Mouse (Mus musculus) yolk sac, embryonic 10.5 days (tissue): Measurements from ENCODE around the gene Ypel3.
A peak's percentile ranks its signal among the peaks of the same experiment; 100 is the strongest.
"Not testable (repeated sequence)": the region's sequence is repeated elsewhere in the genome, so short reads cannot be mapped to it uniquely, and the experiment has no call there.

Experiments used
- DNase-seq: peaks from one replicate; pipeline ENCODE4 v3.0.0-alpha.2; 2017; ENCODE audit warnings: low spot score

Ypel3 gene

GRCm38 (mm10) chr7:126766201-126766600, 10.6 kb upstream of the Ypel3 start, which contains the start of gene Gdpd3:
TSS of gene Gdpd3 (plus strand) at chr7:126766334.
- DNase-seq: no peak

DNA sequence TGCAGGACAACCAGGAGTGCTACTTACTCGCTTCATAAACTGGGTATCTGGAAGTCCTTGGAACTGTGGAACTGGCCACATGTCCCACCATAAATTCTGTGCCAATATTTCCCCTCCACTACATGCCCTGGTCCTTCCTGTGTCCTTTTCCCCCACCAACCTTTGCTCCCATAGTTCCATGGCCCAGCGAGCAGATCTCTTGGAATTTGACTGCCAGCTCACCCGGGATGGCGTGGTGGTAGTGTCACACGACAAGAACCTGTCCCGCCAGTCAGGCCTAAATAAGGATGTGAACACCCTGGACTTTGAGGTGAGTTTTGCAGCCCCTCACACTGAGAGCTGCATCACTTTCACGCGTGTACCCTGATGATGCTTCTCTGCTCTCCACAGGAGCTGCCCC, 9.8 kb upstream of the Ypel3 start:
- no peak for DNase-seq

DNA sequence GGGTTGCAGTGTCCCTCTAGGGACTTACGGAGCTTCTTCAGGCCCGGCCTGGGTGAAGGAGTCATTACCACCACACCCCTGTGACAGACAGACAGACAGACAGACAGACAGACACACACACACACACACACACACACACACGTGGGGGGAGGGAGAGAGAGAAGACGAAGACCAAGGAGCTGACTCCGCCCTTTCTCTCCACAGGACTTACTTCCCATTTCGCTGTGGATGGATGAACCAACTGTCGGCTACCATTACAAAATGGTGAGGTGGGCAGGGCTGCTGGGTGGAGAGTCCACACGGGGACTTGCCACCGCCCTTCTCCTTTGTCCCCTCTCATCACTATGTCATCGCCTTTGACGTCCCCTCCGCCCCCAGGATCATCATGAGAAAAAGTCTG, 6.0 kb upstream of the Ypel3 start:
- DNase-seq: no peak

DNA sequence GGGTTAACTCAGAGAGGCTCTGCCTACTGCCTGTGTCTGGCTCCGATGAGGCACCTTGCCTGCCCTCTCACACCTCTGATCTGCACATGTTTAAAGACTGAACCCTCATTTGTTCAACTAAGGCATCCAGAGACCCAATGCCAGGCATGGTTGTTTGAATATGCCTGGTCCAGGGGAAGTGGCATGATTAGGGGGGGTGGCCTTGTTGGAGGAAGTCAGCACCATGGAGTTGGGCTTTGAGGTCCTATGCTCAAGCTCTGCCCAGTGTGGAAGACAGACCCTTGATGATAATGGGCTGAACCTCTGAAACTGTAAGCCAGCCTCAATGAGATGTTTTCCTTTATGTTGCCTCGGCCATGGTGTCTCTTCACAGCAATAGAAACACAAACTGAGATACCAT, 3.4 kb upstream of the Ypel3 start:
- DNase-seq: no peak

GRCm38 (mm10) chr7:126774463-126774862, 2.3 kb upstream of the Ypel3 start:
- DNase-seq: peak; percentile 56

- DNase-seq: no peak
Observed at GRCm38 (mm10) chr7:126775185-126775977, 1.4 kb upstream of the Ypel3 start.

DNA sequence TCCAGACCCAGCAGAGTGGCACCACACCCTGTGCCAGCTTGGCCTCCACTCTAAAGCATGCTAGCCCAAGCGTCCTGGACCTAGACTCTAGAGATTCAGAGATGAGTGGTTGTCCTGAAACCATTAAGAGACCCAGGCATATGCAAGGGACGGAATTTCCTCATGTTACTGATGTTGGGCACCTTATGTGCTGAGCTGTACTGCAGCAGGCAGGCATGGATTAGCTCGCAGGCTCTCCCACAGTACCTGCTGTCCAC, 849 bp upstream of the Ypel3 start:
- no peak for DNase-seq

DNA sequence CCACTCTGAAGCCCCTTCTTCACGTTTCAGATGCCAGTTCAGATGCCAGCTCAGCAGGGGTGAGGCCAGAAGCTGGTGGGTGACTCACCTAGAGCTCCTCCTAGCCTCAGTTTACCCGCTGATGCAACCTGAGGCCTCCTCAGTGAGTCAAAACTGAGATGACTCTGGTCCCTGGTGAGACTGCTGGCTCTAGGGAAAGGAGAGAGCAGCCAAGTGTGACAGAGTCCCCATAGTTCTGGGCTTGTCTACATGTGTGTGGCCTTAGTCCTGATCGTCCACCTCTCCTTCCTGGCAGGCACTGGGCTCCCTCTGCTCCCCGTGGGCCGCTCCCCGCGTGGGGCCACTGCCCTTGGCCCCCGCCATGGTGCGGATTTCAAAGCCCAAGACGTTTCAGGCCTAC, 721 bp downstream of the Ypel3 start:
- DNase-seq: no peak

DNA sequence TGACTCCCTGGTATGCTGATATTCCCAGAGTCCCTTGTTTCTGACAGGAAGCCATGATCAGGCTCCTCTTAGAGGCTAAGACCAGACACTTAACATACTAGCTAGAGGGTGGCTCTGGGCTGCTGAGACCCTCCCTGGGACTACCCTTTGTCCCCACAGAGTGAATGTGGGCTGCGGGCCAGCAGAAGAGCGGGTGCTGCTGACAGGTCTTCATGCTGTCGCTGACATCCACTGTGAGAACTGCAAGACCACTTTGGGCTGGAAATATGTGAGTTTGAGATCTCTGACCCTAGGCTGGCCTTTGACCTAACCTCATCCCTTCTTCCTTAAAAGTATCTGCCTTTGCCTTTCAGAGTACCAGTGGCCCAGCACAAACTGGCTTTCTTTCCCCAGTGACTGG, 1.4 kb downstream of the Ypel3 start:
- DNase-seq: no peak

- not testable (repeated sequence) for DNase-seq
Observed at GRCm38 (mm10) chr7:126779101-126779500, 2.3 kb downstream of the Ypel3 start.

DNA sequence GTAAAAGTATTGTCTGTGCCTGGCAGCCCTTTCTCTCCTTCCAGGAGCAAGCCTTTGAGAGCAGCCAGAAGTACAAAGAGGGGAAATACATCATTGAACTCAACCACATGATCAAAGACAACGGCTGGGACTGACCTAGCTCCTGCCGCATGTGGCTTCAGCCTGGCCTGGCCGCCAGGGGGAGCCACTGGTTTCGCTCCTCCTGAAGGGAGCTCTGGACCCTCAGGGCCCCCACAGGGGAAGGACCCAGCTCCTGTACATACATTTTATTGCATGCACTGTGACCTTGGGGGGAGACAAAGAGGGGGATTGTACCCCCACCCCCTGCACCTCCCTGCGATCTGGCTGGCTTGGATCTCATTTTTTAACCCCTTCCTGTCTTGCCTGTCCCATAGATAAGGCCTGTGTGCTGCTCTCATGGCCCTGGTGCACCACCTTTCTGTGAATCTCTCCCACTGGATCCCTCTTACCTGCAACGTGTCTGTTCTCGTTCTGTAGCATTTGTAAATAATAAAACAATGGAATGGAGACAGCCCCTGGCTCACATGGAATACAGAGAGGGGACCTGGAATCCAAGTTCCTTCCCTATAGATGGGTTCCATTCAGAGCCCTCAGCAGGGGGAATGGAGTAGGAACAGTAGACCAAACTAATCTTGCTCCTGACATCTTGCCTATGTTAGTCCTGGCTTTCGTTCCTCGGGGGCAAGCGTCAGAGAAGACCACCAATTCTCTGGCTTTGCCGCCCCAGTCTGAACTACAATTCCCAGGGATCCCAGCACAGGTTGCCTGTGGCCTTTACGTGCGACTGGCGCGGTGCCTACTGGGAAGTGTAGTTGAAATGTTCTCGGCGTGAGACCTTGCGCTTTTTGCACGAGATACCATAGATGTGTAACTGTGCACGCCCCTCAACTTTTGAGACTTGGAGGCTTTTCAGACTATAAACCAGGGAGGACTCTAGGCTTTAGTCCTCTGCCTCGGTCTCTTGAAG, 3.5 kb downstream of the Ypel3 start:
- peak; percentile 77 for DNase-seq

DNA sequence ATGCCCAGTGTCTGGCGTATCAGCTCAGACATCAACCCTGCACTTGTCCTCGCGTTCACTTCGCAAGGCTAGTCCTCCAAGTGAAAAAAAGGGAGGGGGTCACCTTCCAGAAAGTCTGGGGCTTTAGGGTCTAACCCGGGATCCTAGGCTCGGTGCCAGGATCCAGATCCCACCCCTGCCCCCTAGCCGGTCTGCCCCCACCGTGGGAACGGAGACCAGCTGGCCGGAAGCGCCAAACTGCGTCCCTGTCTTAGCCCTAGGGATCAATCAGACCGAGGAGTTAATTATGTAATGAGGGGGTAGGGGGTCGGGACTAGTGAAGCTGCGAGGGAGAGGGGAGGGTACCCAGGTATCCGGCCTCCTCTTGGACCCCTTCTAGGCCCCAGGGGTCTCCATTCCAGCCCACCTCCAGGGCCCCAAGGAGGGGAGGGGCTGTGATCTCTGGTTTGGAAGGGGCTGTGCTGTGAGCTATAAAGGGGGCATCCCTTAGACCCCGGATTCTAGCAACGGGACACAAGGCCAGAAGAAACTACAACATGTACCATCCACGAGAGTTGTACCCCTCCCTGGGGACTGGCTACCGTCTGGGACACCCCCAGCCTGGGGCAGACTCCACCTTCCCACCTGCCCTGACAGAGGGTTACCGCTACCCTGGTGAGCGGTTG, 4.3 kb downstream of the Ypel3 start, which contains the start of gene Tbx6:
Gene Tbx6 (plus strand): TSS at position 513 of the 665 bp plus-strand sequence.
- no peak for DNase-seq

DNA sequence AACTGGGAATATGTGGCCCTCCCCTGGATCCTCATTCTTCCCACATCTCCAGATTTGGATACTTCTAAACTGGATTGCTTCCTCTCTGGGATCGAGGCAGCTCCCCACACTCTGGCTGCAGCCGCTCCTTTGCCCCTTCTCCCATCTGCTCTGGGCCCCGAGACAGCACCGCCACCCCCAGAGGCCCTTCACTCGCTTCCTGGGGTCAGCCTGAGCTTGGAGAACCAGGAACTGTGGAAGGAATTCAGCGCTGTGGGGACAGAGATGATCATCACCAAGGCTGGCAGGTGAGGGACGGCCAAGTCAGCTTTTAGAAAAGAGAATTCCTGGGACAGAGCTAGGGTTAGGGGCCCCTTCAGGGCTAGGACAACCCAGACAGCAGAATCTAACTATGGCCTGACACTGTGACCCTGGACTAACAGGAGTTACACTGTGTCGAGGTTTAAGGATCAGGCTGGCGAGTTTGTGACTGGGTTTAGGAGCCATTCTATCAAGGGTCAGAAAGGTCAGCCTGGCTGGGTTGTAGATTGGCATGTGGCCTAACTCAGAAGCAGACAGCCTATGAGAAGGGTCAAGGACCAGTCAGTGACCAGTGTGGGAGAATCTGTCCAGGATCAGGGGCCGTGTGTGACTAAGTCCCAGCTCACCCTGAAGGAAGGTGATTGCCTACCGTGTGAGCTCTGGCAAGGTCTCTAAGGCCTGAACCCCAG, 5.1 kb downstream of the Ypel3 start:
- no peak for DNase-seq

GRCm38 (mm10) chr7:126782693-126783092, 5.9 kb downstream of the Ypel3 start:
- no peak for DNase-seq

GRCm38 (mm10) chr7:126784469-126784868, 7.7 kb downstream of the Ypel3 start:
- no peak for DNase-seq

DNA sequence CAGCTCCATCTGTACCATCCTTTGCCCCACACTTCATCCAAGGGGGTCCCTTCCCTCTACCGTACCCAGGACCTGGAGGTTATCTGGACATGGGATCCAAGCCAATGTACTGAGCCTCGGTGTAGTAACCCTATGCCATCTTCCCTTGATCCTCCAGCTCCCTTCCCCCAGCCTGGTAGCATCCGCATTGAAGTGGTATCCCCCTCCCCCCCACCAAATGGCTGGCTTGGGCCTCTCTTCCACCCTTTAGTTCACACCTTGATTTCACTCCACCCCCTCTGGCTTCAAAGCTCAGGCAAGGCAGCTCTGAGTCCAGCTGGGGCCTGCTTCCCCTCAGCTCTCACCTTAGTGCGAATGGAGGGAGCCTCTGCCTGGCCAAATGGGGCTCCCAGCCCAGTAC, 8.3 kb downstream of the Ypel3 start:
- no peak for DNase-seq

GRCm38 (mm10) chr7:126786142-126786541, 9.4 kb downstream of the Ypel3 start:
- no peak for DNase-seq

DNA sequence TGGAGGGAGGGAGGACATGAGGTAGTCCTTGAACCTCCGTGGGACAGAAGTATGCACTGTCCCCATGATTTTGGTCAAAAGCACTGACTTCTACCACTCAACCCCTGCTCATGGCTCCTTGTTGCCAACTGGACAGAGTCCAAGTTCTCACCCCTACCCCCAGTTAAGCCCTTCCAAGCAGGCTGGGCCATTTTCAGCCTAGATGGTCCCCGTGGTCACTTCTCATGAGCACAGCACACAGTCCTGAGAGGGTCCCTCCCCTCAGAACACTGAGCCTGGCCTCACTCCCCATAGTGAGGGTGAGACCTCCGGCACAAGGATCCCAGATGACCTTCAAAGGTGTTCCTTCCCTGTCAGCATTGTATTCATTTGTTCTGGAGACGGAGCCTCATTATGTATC, 12.4 kb downstream of the Ypel3 start:
- DNase-seq: no peak

- DNase-seq: peak; percentile 98
Observed at GRCm38 (mm10) chr7:126791851-126792720, 15.3 kb downstream of the Ypel3 start, which contains the start of gene Ppp4c. TSS of gene Ppp4c (minus strand) at chr7:126792496.

DNA sequence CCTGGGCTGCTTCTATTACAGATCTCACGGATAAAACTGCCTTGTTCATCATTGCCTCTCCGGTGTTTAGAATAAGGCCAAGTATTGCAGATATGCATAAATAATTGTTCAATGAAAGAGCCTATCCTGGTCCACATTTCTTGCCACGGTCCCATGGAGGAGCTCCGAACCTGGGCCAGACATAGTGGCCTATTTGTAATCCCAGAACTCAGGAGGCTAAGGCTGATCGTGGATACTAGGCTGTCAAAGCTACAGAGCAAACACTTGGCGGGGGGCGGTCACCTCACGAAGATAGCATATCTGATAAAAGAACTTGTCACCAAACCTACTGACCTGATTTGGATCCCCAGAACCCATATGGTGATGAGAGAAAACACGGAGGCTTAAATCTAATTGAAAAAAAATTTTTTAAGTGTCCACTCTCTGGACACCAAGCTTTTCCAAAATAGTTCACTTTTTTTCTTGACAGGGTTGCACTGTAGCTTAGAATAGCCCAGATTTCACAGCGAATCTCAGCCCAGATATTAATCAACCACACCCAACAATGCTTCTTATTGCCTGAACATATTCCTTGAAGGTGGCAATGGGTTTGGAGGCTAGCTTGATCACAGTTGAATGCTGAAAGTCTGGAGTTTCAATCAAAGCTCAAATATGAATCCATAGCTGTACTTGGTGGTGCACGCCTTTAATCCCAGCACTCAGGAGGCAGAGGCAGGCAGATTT, 16.1 kb downstream of the Ypel3 start:
- DNase-seq: no peak
